Mouse (Mus musculus) heart, adult 11 months (tissue): ENCODE results near the gene Stx3.

ENCODE experiments used
- DNase-seq: peaks from one replicate; pipeline ENCODE4 v3.0.0; 2022

Stx3 gene

GRCm38 (mm10) chr19:11819143-11819700 is at the start of gene Stx3:
Gene Stx3 (minus strand): TSS chr19:11819403.
- no peak for DNase-seq

GRCm38 (mm10) chr19:11867837-11868236 is 48.6 kb upstream of the Stx3 start:
- DNase-seq = no peak

GRCm38 (mm10) chr19:11860966-11861365 is 41.8 kb upstream of the Stx3 start, which contains the start of gene Olfr1418:
Gene Olfr1418 (minus strand): TSS chr19:11861066.
- no peak for DNase-seq

GRCm38 (mm10) chr19:11856506-11856905 is 37.3 kb upstream of the Stx3 start:
- DNase-seq = no peak

GRCm38 (mm10) chr19:11854821-11855220 is 35.6 kb upstream of the Stx3 start:
- no peak for DNase-seq

- DNase-seq = no peak
Measured at GRCm38 (mm10) chr19:11852652-11853051, 33.4 kb upstream of the Stx3 start.

- no peak for DNase-seq
Measured at GRCm38 (mm10) chr19:11846333-11846732, 27.1 kb upstream of the Stx3 start.

- DNase-seq = no peak
Measured at GRCm38 (mm10) chr19:11839119-11839518, 19.9 kb upstream of the Stx3 start, which contains the start of gene Olfr1417. Gene Olfr1417 (minus strand): TSS chr19:11839219.

- no peak for DNase-seq
Measured at GRCm38 (mm10) chr19:11823346-11824065, 4.3 kb upstream of the Stx3 start.

GRCm38 (mm10) chr19:11820211-11820610 is 1.0 kb upstream of the Stx3 start:
- no peak for DNase-seq

GRCm38 (mm10) chr19:11819800-11820199 is 597 bp upstream of the Stx3 start:
- DNase-seq = peak; percentile 98

GRCm38 (mm10) chr19:11818199-11819142 is 732 bp downstream of the Stx3 start:
- DNase-seq = peak; percentile 97

- DNase-seq = no peak
Measured at GRCm38 (mm10) chr19:11817586-11817985, 1.6 kb downstream of the Stx3 start.

GRCm38 (mm10) chr19:11816706-11817105 is 2.5 kb downstream of the Stx3 start:
- DNase-seq = no peak

- DNase-seq = peak; percentile 85
Measured at GRCm38 (mm10) chr19:11814742-11815333, 4.4 kb downstream of the Stx3 start.

- peak; percentile 96 for DNase-seq
Measured at GRCm38 (mm10) chr19:11813649-11814048, 5.6 kb downstream of the Stx3 start.

GRCm38 (mm10) chr19:11813136-11813535 is 6.1 kb downstream of the Stx3 start:
- DNase-seq = no peak

- DNase-seq = peak; percentile 90
Measured at GRCm38 (mm10) chr19:11811688-11812365, 7.4 kb downstream of the Stx3 start.

GRCm38 (mm10) chr19:11810856-11811255 is 8.3 kb downstream of the Stx3 start:
- DNase-seq = peak; percentile 93

- peak; percentile 84 for DNase-seq
Measured at GRCm38 (mm10) chr19:11810003-11810758, 9.0 kb downstream of the Stx3 start.

GRCm38 (mm10) chr19:11808452-11808851 is 10.8 kb downstream of the Stx3 start:
- peak; percentile 63 for DNase-seq

GRCm38 (mm10) chr19:11807822-11808221 is 11.4 kb downstream of the Stx3 start:
- no peak for DNase-seq
